Mouse (Mus musculus): ENCODE measurements around the gene Wdr74. TPM values are rescaled to one million over a fixed set of nuclear protein-coding genes. Genes with fewer than 3 reads are reported as not detected.
"Not testable (repeated sequence)": the region's sequence is repeated elsewhere in the genome, so short reads cannot be mapped to it uniquely, and the experiment has no call there.

The Wdr74 gene
- total RNA-seq, 2 experiments from 2014 or later = 17.9 to 18.9 TPM

GRCm38 (mm10) chr19:8714653-8715481 lies 20.8 kb upstream of the Wdr74 start:
- DNase-seq (ENCODE audit: low spot score) = no peak
- intact Hi-C loops (cut with DNase I) = loop anchor here (10.0 kb wide), 1 partner anchor 400 kb away; no protein-coding TSS in a partner anchor

DNA sequence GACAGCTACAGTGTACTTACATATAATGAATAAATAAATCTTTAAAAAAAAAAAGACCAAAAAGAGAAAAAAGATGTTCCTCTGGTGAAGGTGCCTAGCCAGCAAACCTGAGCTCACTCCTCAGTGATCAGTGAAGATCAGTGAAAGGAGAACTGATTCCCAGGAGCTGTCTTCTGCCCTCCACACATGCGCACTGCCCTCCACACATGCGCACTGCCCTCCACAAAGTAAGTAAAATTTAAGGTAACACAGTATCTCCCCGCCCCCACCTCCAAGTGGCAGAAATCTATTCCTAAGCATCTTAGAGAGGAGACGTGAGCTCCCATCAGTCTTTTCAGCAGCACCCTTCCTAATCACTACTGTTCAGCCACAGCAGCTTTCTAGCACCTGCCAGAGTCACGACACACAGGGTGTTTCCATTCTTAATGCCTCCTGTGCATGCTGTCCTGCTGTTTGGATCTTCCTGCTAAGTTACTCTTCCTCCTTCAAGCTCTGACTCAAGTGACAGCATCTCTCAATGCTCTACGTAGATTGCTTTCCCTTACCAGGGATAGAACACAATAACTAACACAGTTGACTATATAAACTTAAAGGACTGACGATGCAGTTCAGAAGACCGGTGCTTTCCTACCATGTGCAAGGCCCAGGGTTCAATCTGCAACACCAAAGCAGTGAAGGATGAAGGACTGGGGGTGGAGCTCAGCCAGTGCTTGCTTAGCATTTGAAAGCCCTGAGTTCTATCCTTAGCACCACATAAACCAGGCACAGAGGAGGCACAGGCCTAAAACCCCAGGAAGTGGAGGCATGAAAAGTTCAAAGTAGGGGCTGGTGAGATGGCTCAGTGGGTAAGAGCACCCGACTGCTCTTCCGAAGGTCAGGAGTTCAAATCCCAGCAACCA lies 19.5 kb upstream of the Wdr74 start:
- no peak for DNase-seq (ENCODE audit: low spot score)
- intact Hi-C loops (cut with DNase I) = loop anchor here (10.0 kb wide), 1 partner anchor 399 kb away; no protein-coding TSS in a partner anchor

DNA sequence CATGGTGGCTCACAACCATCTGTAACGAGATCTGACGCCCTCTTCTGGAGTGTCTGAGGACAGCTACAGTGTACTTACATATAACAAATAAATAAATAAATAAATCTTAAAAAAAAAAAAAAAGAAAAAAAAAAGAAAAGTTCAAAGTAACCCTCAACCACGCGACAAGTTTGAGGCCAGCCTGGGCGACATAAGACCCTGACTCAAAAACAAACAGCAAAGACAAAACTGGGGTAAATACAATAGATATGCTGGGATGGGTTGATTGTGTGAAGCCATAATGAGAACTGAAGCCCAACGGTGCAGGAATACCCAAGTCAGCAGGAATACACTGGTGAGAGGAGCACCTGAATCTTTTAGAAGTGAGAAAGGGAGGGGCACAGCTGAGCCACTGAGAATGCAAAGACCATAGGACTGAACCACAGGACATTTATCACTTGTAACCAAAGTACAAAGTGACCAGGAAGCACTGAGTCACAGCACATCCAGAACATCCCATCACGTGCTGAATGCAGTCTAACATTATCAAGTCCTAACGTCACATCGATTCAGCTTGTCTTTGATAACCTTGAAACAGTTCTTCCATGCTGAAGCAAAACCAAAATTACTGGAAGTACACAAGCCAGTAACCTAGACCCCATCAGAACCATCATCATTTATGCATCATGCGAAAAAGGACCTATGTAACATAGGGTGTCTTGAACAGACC lies 18.7 kb upstream of the Wdr74 start:
- DNase-seq (ENCODE audit: low spot score) = no peak
- intact Hi-C loops (cut with DNase I) = loop anchor here (10.0 kb wide), 1 partner anchor 398 kb away; no protein-coding TSS in a partner anchor

- no peak for DNase-seq (ENCODE audit: low spot score)
- intact Hi-C loops (cut with DNase I) = loop anchor here (10.0 kb wide), 1 partner anchor 396 kb away; no protein-coding TSS in a partner anchor
Measured at GRCm38 (mm10) chr19:8718357-8718756, 17.3 kb upstream of the Wdr74 start.

DNA sequence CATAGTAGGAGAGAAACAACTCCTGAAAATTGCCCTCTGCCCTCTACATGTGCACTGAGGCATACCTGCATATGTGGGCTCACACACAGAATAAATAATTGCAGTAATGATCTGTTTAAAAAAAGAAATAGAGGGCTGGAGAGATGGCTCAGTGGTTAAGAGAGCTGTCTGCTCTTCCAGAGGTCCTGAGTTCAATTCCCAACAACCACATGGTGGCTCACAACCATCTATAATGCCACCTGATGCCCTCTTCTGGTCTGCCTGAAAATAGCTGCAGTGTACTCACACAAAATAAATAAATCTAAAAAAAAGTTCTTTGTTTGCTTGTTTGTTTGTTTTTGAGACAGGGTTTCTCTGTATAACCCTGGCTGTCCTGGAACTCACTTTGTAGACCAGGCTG lies 16.6 kb upstream of the Wdr74 start:
- DNase-seq (ENCODE audit: low spot score) = not testable (repeated sequence)
- intact Hi-C loops (cut with DNase I) = loop anchor here (10.0 kb wide), 1 partner anchor 396 kb away; no protein-coding TSS in a partner anchor

DNA sequence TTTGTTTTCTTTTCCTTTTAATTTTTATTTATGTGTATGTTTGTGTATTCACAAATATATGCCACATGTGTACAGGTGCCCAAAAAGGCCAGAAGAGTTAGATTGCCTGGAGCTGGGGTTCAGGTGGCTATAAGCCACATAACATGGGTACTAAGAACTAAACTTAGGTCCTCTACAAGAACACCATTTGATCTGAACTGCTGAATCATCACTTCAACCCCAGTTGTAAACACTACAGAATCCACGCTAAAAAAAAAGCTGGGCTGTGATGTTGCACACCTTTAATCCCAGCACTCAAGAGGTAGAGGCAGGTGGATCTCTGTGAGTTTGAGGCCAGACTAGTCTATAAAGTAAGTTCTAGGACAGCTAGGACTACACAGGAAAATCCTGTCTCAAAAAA lies 14.2 kb upstream of the Wdr74 start:
- no peak for DNase-seq (ENCODE audit: low spot score)
- intact Hi-C loops (cut with DNase I) = loop anchor here (5.0 kb wide), 1 partner anchor 96 kb away; the partner anchor contains the start of gene Ttc9c

DNA sequence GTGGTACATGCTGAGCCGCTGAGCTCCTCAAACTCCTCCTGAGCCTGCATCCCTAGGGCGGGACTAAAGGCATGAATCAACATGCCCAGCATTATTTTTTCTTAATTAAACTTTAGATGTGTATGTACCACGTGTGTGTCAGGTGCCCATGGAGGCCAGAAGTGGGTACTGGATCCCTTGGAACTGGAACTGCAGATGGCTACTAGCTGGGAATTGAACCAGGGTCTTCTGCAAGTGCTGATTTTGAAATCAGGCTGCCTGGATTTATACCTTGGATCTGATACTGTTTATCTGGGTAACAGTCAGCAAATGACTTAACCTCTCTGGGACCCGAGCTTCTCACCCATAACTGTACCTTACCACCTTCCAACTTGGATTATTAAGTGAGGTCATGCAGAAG lies 13.6 kb upstream of the Wdr74 start:
- intact Hi-C loops (cut with DNase I) = loop anchor here (5.0 kb wide), 1 partner anchor 95 kb away; the partner anchor contains the start of gene Ttc9c
- DNase-seq (ENCODE audit: low spot score) = no peak

GRCm38 (mm10) chr19:8722559-8722906 lies 13.1 kb upstream of the Wdr74 start:
- intact Hi-C loops (cut with DNase I) = loop anchor here (5.0 kb wide), 1 partner anchor 95 kb away; the partner anchor contains the start of gene Ttc9c
- DNase-seq (ENCODE audit: low spot score) = no peak

- intact Hi-C loops (cut with DNase I) = loop anchor here (5.0 kb wide), 1 partner anchor 94 kb away; the partner anchor contains the start of gene Ttc9c
- DNase-seq (ENCODE audit: low spot score) = peak; percentile 96
Measured at GRCm38 (mm10) chr19:8722907-8723573, 12.6 kb upstream of the Wdr74 start, which contains the start of gene Slc3a2. Slc3a2 (minus strand) TSS chr19:8723369.

GRCm38 (mm10) chr19:8723574-8724346 lies 11.9 kb upstream of the Wdr74 start:
- no peak for DNase-seq (ENCODE audit: low spot score)
- intact Hi-C loops (cut with DNase I) = loop anchor here (2.0 to 5.0 kb wide), 2 partner anchors 15 to 94 kb away; partner anchors contain the start of gene Ttc9c

DNA sequence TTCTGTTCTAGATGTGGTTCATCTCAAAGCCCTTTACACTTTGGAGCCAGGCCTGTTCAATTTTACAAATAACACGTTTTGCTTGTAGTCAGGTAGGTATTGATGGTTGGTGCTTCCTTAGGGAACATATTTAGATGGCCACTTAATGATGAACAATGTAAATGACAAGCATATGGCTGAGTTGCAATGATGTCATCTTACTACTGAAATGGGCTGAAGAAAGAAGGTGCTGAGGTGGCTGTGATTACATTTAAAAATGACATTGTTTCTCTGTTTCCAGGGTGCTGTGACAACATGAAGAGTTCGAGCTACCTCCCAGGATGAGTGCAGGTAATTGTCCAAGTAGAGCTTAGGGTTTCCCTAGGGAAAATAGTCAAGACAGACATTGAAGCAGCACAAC lies 11.2 kb upstream of the Wdr74 start:
- intact Hi-C loops (cut with DNase I) = loop anchor here (2.0 to 5.0 kb wide), 2 partner anchors 14 to 93 kb away; partner anchors contain the start of gene Ttc9c

DNA sequence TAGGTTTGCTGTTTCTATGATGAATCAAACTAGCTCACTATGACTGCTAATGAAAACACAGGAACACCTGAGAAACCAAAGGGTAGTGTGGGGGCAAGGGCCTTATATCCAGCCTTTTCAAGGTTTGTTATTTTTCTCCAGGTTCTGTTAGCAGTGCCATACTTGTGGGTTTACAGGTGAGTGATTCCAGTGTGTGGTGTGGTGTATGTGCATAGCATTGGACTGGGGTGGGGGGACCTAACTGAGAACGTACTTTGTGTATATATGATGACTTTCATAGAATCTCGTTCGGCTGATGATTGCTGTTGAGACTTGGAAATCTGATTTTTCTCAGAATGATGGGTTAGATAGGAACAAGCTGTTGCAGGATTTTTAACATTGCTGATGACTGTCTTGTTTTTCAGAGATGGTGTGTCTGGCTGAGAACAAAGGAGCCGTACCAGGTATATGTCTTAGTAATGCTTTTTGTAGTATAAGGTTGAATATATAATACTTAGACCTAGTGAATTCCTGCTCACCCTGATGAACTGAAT lies 10.5 kb upstream of the Wdr74 start:
- no peak for DNase-seq (ENCODE audit: low spot score)
- intact Hi-C loops (cut with DNase I) = loop anchor here (2.0 kb wide), 1 partner anchor 14 kb away; no protein-coding TSS in a partner anchor

More for the DNA sequence above, 11.2 kb upstream of the Wdr74 start:
- no peak for DNase-seq (ENCODE audit: low spot score)

- DNase-seq (ENCODE audit: low spot score) = no peak
- intact Hi-C loops (cut with DNase I) = no loop called here
Measured at GRCm38 (mm10) chr19:8726609-8727390, 8.8 kb upstream of the Wdr74 start.

- DNase-seq (ENCODE audit: low spot score) = no peak
- intact Hi-C loops (cut with DNase I) = no loop called here
Measured at GRCm38 (mm10) chr19:8727495-8728114, 8.0 kb upstream of the Wdr74 start.

- not testable (repeated sequence) for DNase-seq (ENCODE audit: low spot score)
Measured at GRCm38 (mm10) chr19:8728335-8729099, 7.1 kb upstream of the Wdr74 start.

GRCm38 (mm10) chr19:8734334-8734733 lies 1.3 kb upstream of the Wdr74 start:
- intact Hi-C loops (cut with DNase I) = no loop called here
- no peak for DNase-seq (ENCODE audit: low spot score)

More at GRCm38 (mm10) chr19:8728335-8729099, 7.1 kb upstream of the Wdr74 start:
- intact Hi-C loops (cut with DNase I) = not testable (repeated sequence)

All from heart, postnatal 25 days (tissue).